Mouse (Mus musculus): ENCODE measurements around the gene Cry2.
"Not testable (repeated sequence)": the region's sequence is repeated elsewhere in the genome, so short reads cannot be mapped to it uniquely, and the experiment has no call there.

The Cry2 gene

DNA sequence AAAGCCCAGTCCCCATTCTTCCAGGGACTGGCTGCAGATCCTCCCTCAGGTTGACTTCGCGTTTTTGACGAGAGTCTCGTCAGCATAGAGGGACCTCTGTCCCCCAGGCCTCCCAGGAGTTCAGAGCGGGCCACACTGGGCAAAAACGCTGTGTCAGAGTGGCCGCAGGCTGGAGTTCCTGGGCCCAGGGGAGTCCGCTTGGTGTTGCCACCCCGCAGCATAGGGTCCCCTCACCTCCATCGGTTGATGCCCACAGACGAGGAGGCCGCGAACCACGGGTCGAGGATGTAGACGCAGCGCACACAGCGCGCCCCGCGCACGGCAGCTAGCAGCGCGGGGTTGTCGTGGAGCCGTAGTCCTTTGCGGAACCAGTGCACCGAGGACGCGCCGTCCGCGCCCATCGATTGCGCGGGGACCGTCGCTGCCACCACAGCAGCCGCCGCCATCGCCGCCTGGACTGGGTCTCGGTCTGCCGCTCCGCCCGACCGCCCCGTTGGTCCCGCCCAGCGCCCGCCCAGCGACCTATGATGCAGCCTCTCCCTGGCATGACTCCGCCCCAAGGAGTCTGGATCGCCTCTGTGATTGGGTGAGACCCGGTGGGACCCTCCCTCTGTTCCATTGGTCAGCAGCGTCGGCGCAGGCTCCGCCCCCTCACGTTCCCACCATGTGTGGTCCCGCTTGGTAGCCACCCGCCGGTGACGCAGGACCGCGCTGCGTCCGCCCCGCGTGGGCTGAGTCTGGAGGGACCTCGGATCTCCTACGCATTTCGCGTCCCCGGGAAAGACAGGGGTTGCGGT lies at the start of gene Cry2:
Cry2 (minus strand) TSS at position 466 of the 797 bp plus-strand sequence.
- peak; percentile 99 for DNase-seq (ENCODE audit: low read depth, low spot score)

DNA sequence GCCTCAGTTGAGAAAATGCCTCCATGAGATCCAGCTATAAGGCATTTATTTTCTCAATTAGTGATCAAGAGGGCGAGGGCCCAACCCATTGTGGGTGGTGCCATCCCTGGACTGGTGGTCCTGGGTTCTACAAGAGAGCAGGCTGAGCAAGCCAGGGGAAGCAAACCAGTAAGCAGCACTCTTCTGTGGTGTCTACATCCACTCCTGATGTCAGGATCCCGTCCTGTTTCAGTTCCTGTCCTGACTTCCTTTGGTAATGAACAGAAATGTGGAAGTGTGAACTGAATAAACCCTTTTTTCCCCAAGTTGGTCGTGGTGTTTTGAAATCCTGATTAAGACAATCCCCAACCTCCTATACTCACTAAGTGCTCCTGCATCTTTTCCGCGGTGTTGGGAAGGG lies 49.7 kb upstream of the Cry2 start:
- no peak for DNase-seq (ENCODE audit: low read depth, low spot score)

DNA sequence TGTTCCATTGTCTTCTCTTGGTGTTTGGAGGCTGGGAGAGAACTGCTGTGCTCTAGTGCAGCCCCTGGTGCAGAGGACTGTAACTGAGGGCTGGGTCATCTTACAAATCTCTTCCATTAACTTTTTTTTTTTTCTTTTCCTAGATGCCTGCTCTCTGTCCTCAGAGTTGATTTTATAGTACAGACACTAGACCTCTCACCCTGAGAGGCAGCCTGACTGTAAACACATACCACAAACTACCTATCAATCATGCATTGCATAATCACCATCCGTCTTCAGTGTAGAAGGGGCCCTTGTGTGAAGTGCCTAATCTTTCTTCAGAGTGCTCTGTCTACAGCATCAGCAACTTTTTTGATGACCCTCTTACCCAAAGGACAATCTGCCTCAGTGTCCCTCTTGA lies 48.7 kb upstream of the Cry2 start:
- no peak for DNase-seq (ENCODE audit: low read depth, low spot score)

DNA sequence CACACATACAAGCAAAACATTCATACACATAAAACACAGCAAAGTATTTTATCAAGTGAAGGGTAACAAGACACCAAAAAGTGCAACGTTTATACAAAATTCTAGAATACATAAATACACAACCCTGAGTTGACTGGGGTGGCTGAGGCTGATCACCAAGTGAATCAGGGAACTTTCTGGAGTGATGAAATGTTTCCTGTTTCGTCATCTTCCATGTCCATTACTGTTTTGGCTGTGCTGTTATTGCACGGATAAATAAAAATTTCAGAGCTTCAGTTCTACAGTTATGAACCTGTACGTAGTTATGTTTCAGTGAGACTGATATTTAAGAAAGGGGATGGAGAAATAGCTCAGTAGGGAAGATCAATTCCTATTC lies 44.5 kb upstream of the Cry2 start:
- no peak for DNase-seq (ENCODE audit: low read depth, low spot score)

DNA sequence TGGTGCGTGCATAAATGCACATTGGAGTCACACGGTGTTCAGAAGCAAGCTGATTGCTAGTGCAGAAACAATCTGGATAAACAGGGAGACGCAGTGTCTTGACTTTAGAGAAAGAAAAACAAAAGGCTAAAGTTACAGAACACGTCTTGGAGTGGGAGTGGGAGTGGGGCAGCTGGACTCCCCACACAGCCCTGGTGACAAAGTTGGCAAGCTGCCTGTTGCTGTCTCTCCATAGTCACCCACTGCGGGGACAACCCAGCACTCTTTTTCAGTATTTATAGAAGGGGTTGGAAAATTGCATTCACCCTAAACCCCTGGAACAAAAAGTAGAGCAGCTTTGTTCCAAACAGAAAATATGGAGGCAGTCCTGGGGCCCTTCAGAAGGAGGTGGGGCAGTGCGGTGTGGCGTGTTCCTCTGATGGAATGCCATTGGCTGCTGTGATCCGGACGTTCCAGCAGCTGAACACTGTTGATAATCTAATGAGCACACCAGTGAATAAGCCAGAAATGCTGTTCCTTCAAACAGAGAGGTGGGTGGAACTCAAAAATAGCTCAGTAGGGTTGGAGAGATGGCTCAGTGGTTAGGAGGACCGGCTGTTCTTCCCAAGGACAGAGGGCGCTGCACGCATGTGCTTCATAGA lies 43.9 kb upstream of the Cry2 start:
- DNase-seq (ENCODE audit: low read depth, low spot score) = no peak

DNA sequence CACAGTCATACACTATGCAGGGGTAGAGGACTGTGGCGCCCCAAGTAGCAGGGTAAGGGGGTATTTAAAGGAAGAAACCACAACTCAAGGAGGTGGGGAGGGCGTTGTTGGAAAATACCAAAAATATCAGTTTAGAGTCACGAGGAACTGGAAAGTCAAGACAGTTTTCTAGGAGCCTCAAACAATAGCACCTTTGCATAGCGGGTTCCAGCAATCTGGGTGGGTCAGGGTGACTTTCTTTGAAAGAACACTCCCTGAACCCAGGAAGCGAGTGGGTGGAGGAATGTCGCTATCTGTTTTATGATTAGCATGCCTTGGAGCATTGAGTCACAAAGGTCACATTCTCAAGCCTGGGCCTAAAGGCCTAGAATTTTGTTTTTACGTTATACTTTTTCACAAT lies 42.7 kb upstream of the Cry2 start:
- not testable (repeated sequence) for DNase-seq (ENCODE audit: low read depth, low spot score)

DNA sequence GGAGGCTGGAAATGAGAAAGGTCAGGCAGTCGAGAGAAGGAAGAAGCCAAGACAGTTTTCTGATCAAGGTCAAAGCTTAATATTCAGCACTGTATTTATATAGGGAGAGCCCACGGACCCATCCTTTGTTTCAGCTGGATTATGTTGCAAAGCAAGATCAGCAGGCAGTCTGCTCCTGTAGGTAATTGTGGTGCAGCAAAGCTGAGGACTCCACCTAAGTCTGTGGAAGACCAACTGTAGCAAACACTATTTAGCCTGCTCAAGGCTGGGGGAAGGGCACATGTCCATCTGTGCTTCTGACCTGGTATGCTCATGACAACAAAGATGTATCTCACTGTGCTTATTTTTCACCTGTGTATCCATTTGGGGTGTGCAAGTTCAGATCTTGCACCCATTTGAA lies 41.9 kb upstream of the Cry2 start:
- no peak for DNase-seq (ENCODE audit: low read depth, low spot score)

DNA sequence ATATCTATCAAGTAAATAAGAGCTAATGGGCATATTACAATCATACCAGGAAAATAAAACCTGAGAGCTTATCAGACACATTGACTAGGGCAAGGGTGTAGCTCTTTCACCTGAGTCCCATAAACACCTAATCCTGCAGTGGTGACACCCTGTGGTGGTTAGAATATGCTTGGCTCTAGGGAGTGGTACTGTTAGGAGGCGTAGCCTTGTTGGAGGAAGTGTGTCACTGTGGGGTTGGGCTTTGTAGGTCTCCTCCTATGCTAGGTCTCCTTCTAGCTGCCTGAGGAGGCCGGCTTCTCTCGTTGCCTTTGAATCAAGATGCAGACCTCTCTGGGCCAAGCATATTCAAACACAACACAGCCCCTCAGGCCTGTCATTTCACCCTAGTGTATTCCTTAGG lies 41.1 kb upstream of the Cry2 start:
- DNase-seq (ENCODE audit: low read depth, low spot score) = no peak

DNA sequence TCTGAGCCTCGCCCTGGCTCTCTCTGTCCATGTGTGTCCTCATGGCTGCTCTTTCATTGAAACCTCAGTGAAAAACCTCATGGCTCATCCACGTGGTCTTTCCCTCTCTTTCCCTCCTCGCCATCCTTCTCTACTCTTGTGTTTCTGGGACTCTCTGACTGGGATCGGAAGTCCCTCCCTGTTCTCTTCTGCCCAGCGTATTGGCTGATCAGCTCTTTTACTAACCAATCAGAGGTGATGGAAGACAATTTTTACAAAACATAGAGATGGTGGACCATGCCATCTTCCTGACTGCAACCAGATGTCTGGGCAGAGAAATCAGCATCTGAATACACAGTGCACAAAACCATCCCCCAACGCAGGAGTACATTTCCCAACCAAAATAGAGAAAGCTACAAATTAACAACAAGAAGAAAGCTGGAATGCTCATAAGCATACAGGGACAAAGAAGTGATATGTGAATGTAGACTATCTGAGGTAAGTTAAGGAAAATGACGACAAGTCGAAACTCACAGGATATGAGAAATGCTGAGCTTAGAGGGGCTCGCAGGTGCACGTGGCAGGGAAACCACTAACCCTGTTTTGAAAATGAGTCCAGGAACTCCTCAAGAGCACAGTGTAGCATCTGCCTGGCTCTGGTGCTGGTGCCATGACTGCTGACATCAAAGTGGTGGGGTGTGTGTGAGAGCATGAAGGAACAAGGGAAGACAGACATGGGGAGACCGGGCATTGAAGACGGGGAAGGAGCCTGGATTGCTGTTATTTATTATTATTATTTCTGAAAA lies 38.2 kb upstream of the Cry2 start:
- DNase-seq (ENCODE audit: low read depth, low spot score) = no peak

DNA sequence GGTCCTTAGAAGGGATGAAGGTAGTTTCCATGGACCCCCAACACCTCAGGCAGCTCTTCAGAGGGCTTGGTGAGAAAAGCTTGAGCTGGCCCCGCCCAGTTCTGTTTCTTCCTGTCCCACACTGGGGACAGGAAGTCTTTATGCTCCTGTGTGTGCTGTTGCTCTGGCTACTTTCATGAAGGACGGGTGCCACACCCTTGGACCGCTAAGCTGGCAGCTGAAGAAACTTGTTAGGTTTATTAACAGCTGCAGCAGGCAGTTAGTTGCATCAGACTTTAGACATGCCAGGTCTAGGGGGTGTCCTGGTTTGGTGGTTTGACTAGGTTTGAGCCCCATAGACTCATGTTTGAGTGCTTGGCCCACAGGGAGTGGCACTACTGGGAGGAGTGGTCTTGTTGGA lies 30.8 kb upstream of the Cry2 start:
- no peak for DNase-seq (ENCODE audit: low read depth, low spot score)

DNA sequence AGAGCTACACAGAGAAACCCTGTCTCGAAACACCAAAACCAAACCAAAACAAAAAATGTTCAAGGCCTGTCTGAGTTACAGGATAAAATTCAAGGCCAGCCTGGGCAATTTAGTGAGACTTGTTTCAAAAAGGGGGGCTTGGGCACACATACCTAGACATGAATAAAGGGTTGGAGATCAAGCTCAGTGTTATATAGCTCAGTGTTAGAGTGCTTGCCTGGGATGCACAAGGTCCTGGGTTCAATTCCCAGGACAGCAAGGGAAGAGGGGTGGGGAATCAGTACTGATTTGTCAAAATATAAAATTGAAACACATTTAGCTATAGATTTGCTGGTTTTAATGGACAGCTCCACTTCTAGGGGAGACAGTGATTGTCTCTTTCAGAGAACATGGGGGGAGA lies 27.4 kb upstream of the Cry2 start:
- no peak for DNase-seq (ENCODE audit: low read depth, low spot score)

DNA sequence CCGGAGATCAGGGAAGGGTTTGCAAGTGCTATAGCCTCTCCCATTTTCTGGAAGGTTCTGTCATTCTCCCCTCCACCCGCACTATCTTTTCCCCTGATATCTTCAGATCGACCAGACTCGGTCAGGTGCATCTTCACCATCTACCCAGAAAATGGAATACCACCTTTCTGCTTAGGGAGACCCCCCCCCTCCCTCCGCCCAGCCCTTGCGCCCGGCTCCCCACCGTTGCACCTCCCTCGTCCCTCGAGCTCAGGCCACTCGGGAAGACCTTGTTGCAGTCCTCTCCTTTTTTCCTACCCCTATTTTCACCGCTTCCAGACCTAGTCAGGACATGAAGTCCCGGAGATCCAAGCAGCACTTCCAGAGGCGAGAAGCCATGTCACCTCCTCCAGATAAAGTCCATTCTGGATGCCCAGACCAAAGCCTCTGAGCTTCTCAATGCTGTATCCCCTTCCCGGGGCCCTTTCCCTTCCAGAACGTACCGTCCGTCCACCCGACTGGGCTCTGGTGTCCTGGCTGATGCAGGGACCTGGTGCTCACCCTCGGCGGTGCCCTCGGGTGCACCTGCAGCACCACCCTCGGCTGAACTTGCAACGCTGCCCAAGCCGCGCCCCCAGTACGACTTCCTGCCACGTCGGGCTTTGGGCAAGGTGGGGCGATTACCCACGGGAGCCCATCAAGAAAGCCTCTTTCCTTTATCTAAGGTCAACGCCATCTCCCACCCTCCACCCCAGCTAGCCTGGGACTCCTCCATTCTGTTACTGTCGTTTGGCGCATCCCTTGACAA lies 26.3 kb upstream of the Cry2 start, which contains the start of gene Slc35c1:
Slc35c1 (minus strand) TSS at position 618 of the 787 bp plus-strand sequence.
- DNase-seq (ENCODE audit: low read depth, low spot score) = no peak

DNA sequence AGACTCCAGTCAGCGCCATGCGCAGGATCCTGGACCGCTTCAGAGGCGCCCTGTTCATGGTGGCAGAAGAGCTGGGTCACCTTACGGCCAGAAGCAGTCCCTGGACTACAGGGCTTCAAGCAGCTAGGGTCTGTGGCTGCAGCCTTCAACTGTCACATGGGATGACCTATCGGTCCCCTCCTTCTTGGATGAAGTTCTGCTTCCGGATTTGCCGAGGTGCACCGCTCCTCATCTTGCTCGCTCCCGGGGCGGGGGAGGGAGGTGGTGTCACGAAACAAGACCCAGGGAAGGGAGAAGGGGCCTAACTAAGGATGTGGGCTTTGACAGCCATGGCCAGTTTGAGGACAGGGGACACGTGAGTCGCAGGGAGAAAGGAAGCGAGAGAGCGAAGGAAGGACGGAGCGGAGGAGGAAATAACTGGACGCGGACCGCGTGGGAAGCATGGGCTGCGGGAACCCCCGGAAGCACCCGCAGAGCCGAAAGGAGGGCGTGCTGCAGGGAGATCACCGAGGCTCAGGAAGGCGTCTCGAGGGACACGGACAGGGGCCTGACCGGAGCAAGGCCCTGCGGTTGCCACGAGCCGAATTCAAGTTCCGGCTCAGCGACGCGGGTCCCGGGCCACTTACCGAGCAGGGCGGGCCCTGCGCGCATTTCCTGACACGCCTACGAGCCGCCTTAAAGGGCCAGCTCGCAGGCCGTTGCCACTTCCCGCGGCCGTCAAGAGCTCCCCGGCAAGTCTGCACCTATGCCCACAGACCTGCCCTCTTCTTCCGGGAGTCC lies 25.5 kb upstream of the Cry2 start:
- DNase-seq (ENCODE audit: low read depth, low spot score) = peak; percentile 54

DNA sequence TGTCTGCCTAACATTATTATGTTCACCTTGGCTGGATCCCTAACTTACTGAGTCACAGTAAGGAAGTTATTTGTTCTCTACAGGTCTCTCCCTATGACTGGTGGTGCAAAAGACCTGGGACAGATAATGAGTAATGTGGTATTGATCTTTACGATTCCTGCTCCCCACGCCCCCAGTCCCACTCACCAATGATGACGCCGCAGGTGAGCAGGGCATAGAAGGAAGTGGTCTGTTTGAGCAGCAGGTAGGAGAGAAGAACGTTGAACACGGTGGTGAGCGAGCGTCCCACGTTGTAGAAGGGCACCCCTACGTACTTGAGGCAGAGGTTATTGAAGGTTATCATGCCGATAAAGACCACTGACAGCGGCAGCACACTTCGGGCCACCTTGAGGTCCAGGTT lies 24.6 kb upstream of the Cry2 start:
- no peak for DNase-seq (ENCODE audit: low read depth, low spot score)

DNA sequence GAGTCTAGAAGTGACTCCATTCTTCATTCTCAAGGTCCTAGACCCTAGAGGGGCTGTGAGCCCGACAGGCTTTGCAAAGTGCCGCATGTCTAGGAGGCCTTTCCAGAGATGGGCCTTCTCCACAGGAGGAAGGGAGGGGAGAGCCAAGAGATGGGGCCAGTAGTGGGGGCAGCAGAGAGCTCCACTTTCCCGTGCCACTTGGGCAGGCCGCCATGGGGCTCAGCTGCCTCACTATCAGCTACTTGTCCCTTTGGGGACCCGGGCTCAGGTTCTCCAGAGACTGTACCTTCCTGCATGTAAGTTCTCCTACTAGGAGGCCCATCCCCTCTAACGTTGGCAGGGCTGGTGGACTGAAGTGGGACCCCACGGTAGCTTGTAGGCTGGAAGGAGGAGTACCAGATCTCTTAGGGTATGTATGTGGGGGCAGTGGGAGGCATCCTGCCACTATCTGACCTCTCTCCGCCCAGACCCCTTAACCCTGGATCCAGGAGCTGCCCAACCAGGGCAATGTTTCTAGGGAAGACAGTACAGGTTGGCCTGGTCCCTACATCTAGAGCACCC lies 23.2 kb upstream of the Cry2 start:
- DNase-seq (ENCODE audit: low read depth, low spot score) = no peak

DNA sequence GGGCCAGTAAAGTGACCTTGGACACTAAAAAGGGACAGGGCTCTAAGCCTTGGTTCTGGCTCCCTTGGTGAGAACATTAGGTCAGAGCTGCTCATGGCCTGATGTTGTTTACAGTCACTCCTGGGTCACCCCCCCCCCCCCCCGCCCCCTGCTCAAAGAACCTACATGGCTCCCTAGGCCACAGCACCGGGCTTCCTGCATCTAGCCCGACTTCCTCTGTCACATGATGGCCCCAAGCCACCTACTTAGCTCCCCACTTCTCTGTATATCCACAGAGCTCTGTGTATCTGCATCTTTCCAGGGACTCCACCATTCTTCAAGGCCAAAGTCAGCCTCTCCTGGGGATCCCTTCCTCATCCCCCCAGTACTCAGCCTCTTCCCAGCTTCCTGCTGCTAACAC lies 21.9 kb upstream of the Cry2 start:
- DNase-seq (ENCODE audit: low read depth, low spot score) = no peak

DNA sequence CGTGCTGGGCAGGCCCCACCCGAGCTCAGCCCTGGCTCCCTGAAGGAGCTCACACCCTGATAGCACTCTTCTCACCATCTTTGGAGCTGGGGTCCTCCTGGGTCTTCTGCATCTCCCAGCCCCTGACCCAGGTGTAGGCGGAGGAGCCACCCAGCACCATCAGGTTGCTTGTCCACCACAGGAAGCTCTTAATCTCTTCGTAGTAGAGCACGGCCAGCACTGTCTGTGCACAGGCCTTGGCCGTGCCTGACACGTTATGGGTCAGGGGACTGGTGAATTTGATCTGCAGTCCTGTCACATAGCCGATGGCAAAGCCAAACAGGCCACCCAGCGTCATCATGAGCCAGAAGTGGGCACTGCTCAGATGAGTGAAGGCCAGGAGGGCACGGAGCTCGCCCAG lies 20.3 kb upstream of the Cry2 start:
- no peak for DNase-seq (ENCODE audit: low read depth, low spot score)

DNA sequence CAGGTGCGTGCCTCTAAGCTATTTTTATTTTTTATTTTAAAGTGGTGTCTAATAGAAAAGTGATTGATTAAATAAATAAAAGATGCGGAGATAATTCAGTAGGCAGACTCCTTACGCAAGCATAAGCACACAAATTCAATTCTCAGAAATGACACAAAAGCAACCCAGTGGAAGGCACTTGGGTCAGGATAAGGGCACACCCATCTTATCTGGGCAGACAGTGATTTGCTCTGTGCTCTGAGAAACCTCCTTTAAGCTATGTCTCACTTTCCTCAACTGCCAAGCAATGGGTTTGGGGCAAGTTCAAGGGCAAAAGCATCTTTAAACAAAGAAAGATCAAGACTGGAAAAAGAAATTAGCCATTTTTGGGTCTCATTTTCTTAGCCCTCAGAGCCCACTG lies 17.3 kb upstream of the Cry2 start:
- no peak for DNase-seq (ENCODE audit: low read depth, low spot score)

DNA sequence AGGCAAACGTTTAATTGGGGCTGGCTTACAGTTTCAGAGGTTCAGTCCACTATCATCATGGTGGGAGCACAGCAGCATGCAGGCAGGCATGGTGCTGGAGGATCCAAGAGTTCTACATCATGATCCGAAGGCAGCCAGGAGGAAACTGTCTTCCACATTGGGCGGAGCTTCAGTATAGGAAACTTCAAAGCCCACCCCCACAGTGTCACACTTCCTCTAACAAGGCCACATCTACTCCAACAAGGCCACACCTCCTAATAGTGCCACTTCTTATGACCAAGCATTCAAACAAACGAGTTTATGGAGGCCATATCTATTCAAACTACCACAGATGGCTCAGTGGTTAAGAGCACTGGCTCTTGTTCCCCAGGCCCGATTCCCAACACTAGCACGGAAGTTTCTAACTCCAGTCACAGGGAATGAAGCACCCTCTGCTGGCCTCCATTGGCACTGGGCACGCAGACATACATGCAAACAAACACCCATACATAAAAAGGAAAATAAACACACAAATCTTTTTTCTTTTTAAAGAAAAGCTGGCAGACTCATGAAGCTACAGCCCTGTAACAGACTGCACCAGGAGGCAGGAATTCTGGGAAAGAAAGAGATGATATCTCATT lies 13.4 kb upstream of the Cry2 start:
- no peak for DNase-seq (ENCODE audit: low read depth, low spot score)

DNA sequence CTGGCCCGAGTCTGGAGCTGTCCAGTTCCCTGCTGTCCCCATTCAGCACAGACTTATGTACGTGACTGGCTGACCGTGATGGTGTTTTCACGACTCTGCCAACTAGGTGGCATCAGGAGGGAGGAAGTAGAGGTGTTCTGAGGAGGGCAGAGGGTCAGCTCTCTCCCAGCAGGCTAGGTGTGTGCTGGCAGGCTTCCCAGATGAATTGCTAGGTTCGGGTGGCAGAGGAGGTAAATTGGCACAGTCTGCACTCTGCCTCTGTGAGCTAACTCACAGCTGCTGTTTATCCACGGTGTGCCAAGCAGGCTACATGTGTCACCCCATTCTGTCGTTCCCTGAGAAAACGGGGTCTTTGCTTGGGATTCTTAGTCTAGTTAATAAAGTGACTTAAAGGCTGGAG lies 12.8 kb upstream of the Cry2 start:
- no peak for DNase-seq (ENCODE audit: low read depth, low spot score)
